Mouse (Mus musculus) cerebellum, adult 2 months (tissue): Measurements from ENCODE around the gene Capzb. TPM values are rescaled to one million over a fixed set of nuclear protein-coding genes. Genes with fewer than 3 reads are reported as not detected.

Experiments used
- DNase-seq, 2 experiments: peaks; one replicate each; pipeline ENCODE4 v3.0.0; 2021
- H3K27ac ChIP-seq: fragments of 200-500 bp; 2 replicates; pipeline ENCODE4 v1.5.1; 2012; ENCODE audit warnings: low read length, control low read depth, inconsistent platforms; ENCODE audit not compliant: insufficient read depth
- H3K27me3 ChIP-seq: fragments of 200-500 bp; 2 replicates; pipeline ENCODE4 v1.6.1; 2012; ENCODE audit warnings: inconsistent platforms, mild to moderate bottlenecking, low read length, moderate library complexity; ENCODE audit not compliant: control insufficient read depth, insufficient read depth
- H3K4me1 ChIP-seq: fragments of 200-500 bp; 2 replicates; pipeline ENCODE4 v1.6.1; 2011; ENCODE audit warnings: low read length; ENCODE audit not compliant: control insufficient read depth, insufficient read depth
- H3K4me3 ChIP-seq: fragments of 200-500 bp; replicated peaks from 2 replicates; pipeline ENCODE3; 2011; ENCODE audit warnings: mild to moderate bottlenecking, low read depth, low read length, control low read depth; ENCODE audit not compliant: insufficient read depth
- CTCF ChIP-seq: fragments of 200-500 bp; IDR thresholded peaks from 2 replicates; pipeline ENCODE4 v1.5.1; 2011; ENCODE audit warnings: low read depth, mild to moderate bottlenecking, control low read depth, low read length, moderate library complexity, borderline replicate concordance; ENCODE audit not compliant: insufficient read depth
- POLR2A ChIP-seq: fragments of 200-500 bp; IDR thresholded peaks from 2 replicates; pipeline ENCODE4 v1.6.1; 2011; ENCODE audit warnings: low read length, control low read depth, borderline replicate concordance; ENCODE audit not compliant: insufficient read depth
- WGBS: fragments of 180-500 bp; shearing (Covaris S2); methylation state at CpG from one replicate; pipeline ENCODE4 v1.1.7; 2018; 5-methylcytosine and 5-hydroxymethylcytosine counted together
- polyA plus RNA-seq: library from polyadenylated mRNA; depleted of rRNA; stranded (reverse); fragments of >200 nt; gene quantifications from 2 replicates; pipeline ENCODE4 v1.2.3, GENCODE M21; 2012; rRNA removed

Capzb gene
- polyA plus RNA-seq, 1 experiment: 220 TPM

- TF ChIP-seq CTCF (no peak), POLR2A (no peak)
- H3K4me3 ChIP-seq: no peak overlapping the region
- H3K27ac ChIP-seq: no peak overlapping the region
- no peak for DNase-seq
- H3K27me3 ChIP-seq: no peaks in the 10 kb centered on the region
- H3K4me1 ChIP-seq: no peaks in the 10 kb centered on the region
- WGBS: 52% methylated on average over 33 of the region's 33 CpGs
Observed at GRCm38 (mm10) chr4:139338145-139338544, 145.4 kb downstream of the Capzb start.

GRCm38 (mm10) chr4:139340835-139341234 lies 148.1 kb downstream of the Capzb start:
- Histone ChIP-seq H3K4me1 (no peaks in the 10 kb centered on the region), H3K27ac (no peak overlapping the region), H3K4me3 (no peak overlapping the region), H3K27me3 (no peaks in the 10 kb centered on the region)
- TF ChIP-seq POLR2A: no peak
- 87% methylated on average over 4 of the region's 4 CpGs for WGBS
- DNase-seq: no peak

Other genes starting within 250 kb of the Capzb start
- gene Rnf186, start 225.8 kb upstream of the Capzb start, polyA plus RNA-seq: not detected in 2 replicates
- 2.4 and 2.5 TPM in 2 replicates for gene Tmco4, start 220.0 kb upstream of the Capzb start, polyA plus RNA-seq
- 1.1 and 1.2 TPM in 2 replicates for gene Htr6, start 117.3 kb upstream of the Capzb start, polyA plus RNA-seq
- gene Nbl1, start 99.9 kb upstream of the Capzb start, polyA plus RNA-seq: 55.0 and 63.1 TPM in 2 replicates
- gene Minos1, start 61.8 kb upstream of the Capzb start, polyA plus RNA-seq: 212 and 218 TPM in 2 replicates
- 42.3 and 44.4 TPM in 2 replicates for gene Pqlc2, start 117.8 kb downstream of the Capzb start, polyA plus RNA-seq
- 22.3 and 25.3 TPM in 2 replicates for gene Akr7a5, start 117.8 kb downstream of the Capzb start, polyA plus RNA-seq
- 50.2 and 56.4 TPM in 2 replicates for gene Mrto4, start 159.7 kb downstream of the Capzb start, polyA plus RNA-seq
- gene Emc1, start 159.7 kb downstream of the Capzb start, polyA plus RNA-seq: 77.1 and 78.2 TPM in 2 replicates
- gene Ubr4, start 159.7 kb downstream of the Capzb start, polyA plus RNA-seq: 256 TPM in 2 replicates